Mouse (Mus musculus): Measurements from ENCODE around the gene Mrtfb.

DNA sequence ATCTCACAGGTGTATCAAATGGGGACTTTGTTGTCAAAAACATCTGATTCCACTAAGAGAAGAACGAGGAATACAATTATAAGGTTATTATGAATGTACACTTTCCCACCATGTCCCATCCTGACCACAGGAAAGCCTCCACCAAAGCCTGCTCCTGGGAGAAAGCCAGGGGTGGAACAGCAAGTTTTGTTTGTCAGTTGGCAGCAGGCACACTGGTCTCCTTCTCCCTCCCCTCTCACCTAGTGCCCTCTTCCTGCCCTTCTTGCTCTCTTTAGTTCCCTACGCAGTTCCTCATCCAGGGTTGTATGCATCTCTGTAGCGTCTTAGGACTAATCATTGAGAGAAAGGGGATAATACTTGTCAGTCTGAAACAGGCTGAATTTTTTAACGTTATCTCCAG lies 81.8 kb downstream of the Mrtfb start:
- TF ChIP-seq CTCF (IDR thresholded peaks at IDR 0.05) (no peak), POLR2A (IDR thresholded peaks at IDR 0.05; ENCODE audit: insufficient read depth, low read depth, low read length) (no peak)

Data from heart, adult 2 months (tissue).